Mouse (Mus musculus) lung, embryonic 15.5 days (tissue): ENCODE results near the gene A830031A19Rik. TPM values are rescaled to one million over a fixed set of nuclear protein-coding genes. Genes with fewer than 3 reads are reported as not detected.

ENCODE experiments used
- ATAC-seq: fragments of 200-750 bp; cut with Nextera tagmentation; 2 replicates; pipeline ENCODE4 v1.8.0; 2017; ENCODE audit warnings: moderate number of reproducible peaks, borderline replicate concordance; ENCODE audit not compliant: low FRiP score, low TSS enrichment; ENCODE audit errors: extremely low read depth
- H3K27ac ChIP-seq: fragments of 300-500 bp; sonication (generic); 2 replicates; pipeline ENCODE4 v1.5.1; 2015; ENCODE audit warnings: moderate library complexity, mild to moderate bottlenecking, inconsistent platforms
- H3K27me3 ChIP-seq: fragments of 300-500 bp; sonication (generic); 2 replicates; pipeline ENCODE4 v1.6.1; 2015; ENCODE audit warnings: inconsistent platforms
- H3K36me3 ChIP-seq: fragments of 300-500 bp; sonication (generic); 2 replicates; pipeline ENCODE4 v1.6.1; 2015; ENCODE audit warnings: inconsistent platforms
- H3K4me1 ChIP-seq: fragments of 300-500 bp; sonication (generic); 2 replicates; pipeline ENCODE4 v1.6.1; 2015; ENCODE audit warnings: inconsistent platforms
- H3K4me2 ChIP-seq: fragments of 300-500 bp; sonication (generic); 2 replicates; pipeline ENCODE4 v1.6.1; 2015; ENCODE audit warnings: inconsistent platforms, mild to moderate bottlenecking, moderate library complexity
- H3K4me3 ChIP-seq: fragments of 300-500 bp; sonication (generic); 2 replicates; pipeline ENCODE4 v1.5.1; 2015; ENCODE audit warnings: mild to moderate bottlenecking, inconsistent platforms
- H3K9ac ChIP-seq: fragments of 300-500 bp; sonication (generic); 2 replicates; pipeline ENCODE4 v1.6.1; 2015; ENCODE audit warnings: inconsistent platforms
- H3K9me3 ChIP-seq: fragments of 300-500 bp; sonication (generic); 2 replicates; pipeline ENCODE4 v1.6.1; 2016; ENCODE audit warnings: inconsistent platforms
- WGBS: fragments of 180-500 bp; shearing (Covaris S2); methylation state at CpG from one replicate; pipeline ENCODE4 v1.1.7; 2015; 5-methylcytosine and 5-hydroxymethylcytosine counted together
- polyA plus RNA-seq: library from polyadenylated mRNA; unstranded; fragments of >200 nt; fragmentation: Nextera tagmentation; extraction: Ambion mirVana; gene quantifications from 2 replicates; pipeline ENCODE4 v1.2.1, GENCODE M21; 2015

The A830031A19Rik gene
- not detected in 2 replicates for polyA plus RNA-seq

DNA sequence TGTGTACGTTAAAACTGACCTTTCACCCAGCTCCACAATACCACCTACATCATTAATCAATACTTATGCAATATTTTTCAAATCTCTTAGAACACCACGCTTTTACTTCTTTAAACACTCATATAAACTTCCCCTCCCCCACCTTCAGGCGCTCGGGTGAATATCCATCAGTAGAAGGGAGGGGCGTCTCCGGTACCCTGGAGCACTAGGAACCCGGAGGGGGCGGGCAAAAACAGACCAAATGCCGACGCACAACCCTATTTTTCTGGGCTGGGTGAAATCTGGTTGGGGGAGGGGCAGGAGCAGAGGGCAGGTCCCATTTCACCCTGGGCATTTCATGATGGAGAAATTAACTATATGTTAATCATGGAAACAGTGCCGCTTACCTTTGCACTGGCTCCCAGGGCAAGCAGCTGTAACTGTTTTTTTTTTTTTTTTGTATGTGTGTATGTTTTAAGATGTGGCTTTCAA, at the start of gene A830031A19Rik:
Gene A830031A19Rik, minus strand, starts transcription at position 421 of the 471 bp plus-strand sequence.
- peaks cover 22% of the 10 kb centered on the region for H3K4me1 ChIP-seq

GRCm38 (mm10) chr11:24123991-24124390, 49.1 kb upstream of the A830031A19Rik start:
- ATAC-seq: no peak
- H3K27me3 ChIP-seq: no peaks in the 10 kb centered on the region
- no peaks in the 10 kb centered on the region for H3K4me1 ChIP-seq
- no peak overlapping the region for H3K27ac ChIP-seq
- no peaks in the 10 kb centered on the region for H3K36me3 ChIP-seq
- H3K4me2 ChIP-seq: no peak overlapping the region
- 91% methylated on average over 2 of the region's 2 CpGs for WGBS
- no peaks in the 10 kb centered on the region for H3K9me3 ChIP-seq
- no peak overlapping the region for H3K4me3 ChIP-seq
- H3K9ac ChIP-seq: no peak overlapping the region

More for the DNA sequence above, at the start of gene A830031A19Rik:
- no peak for ATAC-seq
- Histone ChIP-seq H3K9me3 (no peaks in the 10 kb centered on the region), H3K27me3 (peaks cover 36% of the 10 kb centered on the region), H3K4me2 (peak within 1 kb of the TSS; percentile 93), H3K9ac (peak within 1 kb of the TSS; percentile 72), H3K36me3 (no peaks in the 10 kb centered on the region), H3K27ac (peak within 1 kb of the TSS; percentile 94; the same call in 1 of the 2 replicates), H3K4me3 (peak within 1 kb of the TSS; percentile 71)
- WGBS: 0% methylated on average over 11 of the region's 11 CpGs

GRCm38 (mm10) chr11:24122899-24123298, 48.0 kb upstream of the A830031A19Rik start:
- 75% methylated on average over 7 of the region's 7 CpGs for WGBS
- Histone ChIP-seq H3K36me3 (no peaks in the 10 kb centered on the region), H3K4me1 (no peaks in the 10 kb centered on the region), H3K4me2 (no peak overlapping the region), H3K4me3 (no peak overlapping the region), H3K9ac (no peak overlapping the region), H3K9me3 (no peaks in the 10 kb centered on the region), H3K27me3 (no peaks in the 10 kb centered on the region), H3K27ac (no peak overlapping the region)
- ATAC-seq: no peak

DNA sequence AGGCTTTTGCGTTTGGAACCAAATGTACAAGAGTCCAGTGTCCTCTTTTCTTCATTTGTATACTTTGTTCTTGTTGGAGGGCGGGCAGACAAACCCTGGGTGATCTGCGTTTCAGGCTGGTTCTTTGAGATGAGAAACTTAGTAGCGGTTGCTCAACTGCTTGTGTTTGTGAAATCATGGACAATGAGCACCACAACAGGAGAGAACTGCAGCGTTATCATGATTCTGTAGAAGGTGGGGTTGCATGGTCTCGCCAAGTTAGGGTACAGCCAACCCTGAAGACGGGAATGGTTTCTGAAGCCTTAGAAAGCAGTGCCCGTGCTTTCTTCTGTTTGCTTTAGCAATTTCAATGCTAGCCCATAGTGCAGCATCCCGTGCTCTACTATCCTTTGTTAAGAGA, 46.3 kb upstream of the A830031A19Rik start:
- Histone ChIP-seq H3K4me1 (peaks cover 10% of the 10 kb centered on the region), H3K9me3 (no peaks in the 10 kb centered on the region), H3K4me3 (no peak overlapping the region), H3K4me2 (no peak overlapping the region), H3K27ac (no peak overlapping the region), H3K27me3 (no peaks in the 10 kb centered on the region), H3K9ac (no peak overlapping the region), H3K36me3 (no peaks in the 10 kb centered on the region)
- WGBS: 85% methylated on average over 9 of the region's 9 CpGs
- ATAC-seq: no peak

- no peak overlapping the region for H3K9ac ChIP-seq
Observed at GRCm38 (mm10) chr11:24116582-24117318, 41.9 kb upstream of the A830031A19Rik start.

GRCm38 (mm10) chr11:24116041-24116440, 41.2 kb upstream of the A830031A19Rik start:
- no peaks in the 10 kb centered on the region for H3K9me3 ChIP-seq
- no peak overlapping the region for H3K4me2 ChIP-seq
- H3K4me1 ChIP-seq: peaks cover 17% of the 10 kb centered on the region
- no peak overlapping the region for H3K27ac ChIP-seq
- no peaks in the 10 kb centered on the region for H3K27me3 ChIP-seq
- H3K9ac ChIP-seq: no peak overlapping the region
- WGBS: 81% methylated on average over 2 of the region's 2 CpGs
- no peak overlapping the region for H3K4me3 ChIP-seq
- H3K36me3 ChIP-seq: no peaks in the 10 kb centered on the region
- no peak for ATAC-seq

More at GRCm38 (mm10) chr11:24116582-24117318, 41.9 kb upstream of the A830031A19Rik start:
- no peaks in the 10 kb centered on the region for H3K9me3 ChIP-seq
- H3K27me3 ChIP-seq: no peaks in the 10 kb centered on the region
- 59% methylated on average over 7 of the region's 7 CpGs for whole genome bisulfite sequencing
- H3K36me3 ChIP-seq: no peaks in the 10 kb centered on the region
- no peak overlapping the region for H3K4me2 ChIP-seq
- ATAC-seq: no peak
- no peak overlapping the region for H3K27ac ChIP-seq
- no peak overlapping the region for H3K4me3 ChIP-seq
- peaks cover 17% of the 10 kb centered on the region for H3K4me1 ChIP-seq

- Histone ChIP-seq H3K27ac (no peak overlapping the region), H3K4me1 (peaks cover 17% of the 10 kb centered on the region)
- 54% methylated on average over 12 of the region's 12 CpGs for WGBS
Observed at GRCm38 (mm10) chr11:24115017-24115752, 40.3 kb upstream of the A830031A19Rik start.

GRCm38 (mm10) chr11:24111720-24112119, 36.9 kb upstream of the A830031A19Rik start:
- Histone ChIP-seq H3K4me1 (peaks cover 23% of the 10 kb centered on the region; the same call in 1 of the 2 replicates), H3K4me2 (no peak overlapping the region), H3K4me3 (no peak overlapping the region), H3K9me3 (no peaks in the 10 kb centered on the region), H3K9ac (no peak overlapping the region), H3K27ac (no peak overlapping the region), H3K27me3 (no peaks in the 10 kb centered on the region), H3K36me3 (no peaks in the 10 kb centered on the region)
- ATAC-seq: no peak
- WGBS: 61% methylated on average over 6 of the region's 6 CpGs

More at GRCm38 (mm10) chr11:24115017-24115752, 40.3 kb upstream of the A830031A19Rik start:
- H3K27me3 ChIP-seq: no peaks in the 10 kb centered on the region
- no peak overlapping the region for H3K9ac ChIP-seq
- no peak overlapping the region for H3K4me2 ChIP-seq
- H3K9me3 ChIP-seq: no peaks in the 10 kb centered on the region
- H3K36me3 ChIP-seq: no peaks in the 10 kb centered on the region
- no peak for ATAC-seq
- no peak overlapping the region for H3K4me3 ChIP-seq

DNA sequence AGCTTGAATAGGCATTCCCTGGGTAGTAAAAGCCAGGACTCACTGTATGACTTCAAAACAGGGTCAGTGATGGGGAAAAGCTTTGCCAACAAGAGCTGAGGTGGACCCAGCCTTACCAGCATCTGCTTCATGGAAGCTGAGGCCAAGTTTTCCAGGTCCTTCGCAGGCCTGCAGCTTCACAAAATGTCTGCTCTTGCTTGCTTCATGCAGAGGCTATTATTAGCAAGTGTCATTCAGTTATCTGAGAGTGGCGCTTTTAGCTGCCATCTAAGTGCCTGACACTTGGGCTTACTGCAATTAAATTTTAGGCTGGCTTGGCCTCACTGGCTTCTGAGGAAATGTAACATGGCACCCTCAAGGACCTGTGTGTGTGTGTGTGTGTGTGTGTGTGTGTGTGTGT, 35.3 kb upstream of the A830031A19Rik start:
- Histone ChIP-seq H3K9me3 (no peaks in the 10 kb centered on the region), H3K4me2 (no peak overlapping the region), H3K4me3 (no peak overlapping the region), H3K4me1 (peaks cover 18% of the 10 kb centered on the region; the same call in 1 of the 2 replicates), H3K9ac (no peak overlapping the region), H3K36me3 (no peaks in the 10 kb centered on the region), H3K27ac (no peak overlapping the region), H3K27me3 (no peaks in the 10 kb centered on the region)
- no peak for ATAC-seq
- WGBS: 74% methylated on average over 2 of the region's 2 CpGs

GRCm38 (mm10) chr11:24109388-24109787, 34.5 kb upstream of the A830031A19Rik start:
- H3K9ac ChIP-seq: no peak overlapping the region
- H3K4me3 ChIP-seq: no peak overlapping the region
- H3K9me3 ChIP-seq: no peaks in the 10 kb centered on the region
- H3K36me3 ChIP-seq: no peaks in the 10 kb centered on the region
- H3K27me3 ChIP-seq: no peaks in the 10 kb centered on the region
- no peak overlapping the region for H3K27ac ChIP-seq
- WGBS: 55% methylated on average over 3 of the region's 3 CpGs
- peaks cover 14% of the 10 kb centered on the region; the same call in 1 of the 2 replicates for H3K4me1 ChIP-seq
- ATAC-seq: peak; percentile 49; the same call in 1 of the 2 replicates
- no peak overlapping the region for H3K4me2 ChIP-seq

DNA sequence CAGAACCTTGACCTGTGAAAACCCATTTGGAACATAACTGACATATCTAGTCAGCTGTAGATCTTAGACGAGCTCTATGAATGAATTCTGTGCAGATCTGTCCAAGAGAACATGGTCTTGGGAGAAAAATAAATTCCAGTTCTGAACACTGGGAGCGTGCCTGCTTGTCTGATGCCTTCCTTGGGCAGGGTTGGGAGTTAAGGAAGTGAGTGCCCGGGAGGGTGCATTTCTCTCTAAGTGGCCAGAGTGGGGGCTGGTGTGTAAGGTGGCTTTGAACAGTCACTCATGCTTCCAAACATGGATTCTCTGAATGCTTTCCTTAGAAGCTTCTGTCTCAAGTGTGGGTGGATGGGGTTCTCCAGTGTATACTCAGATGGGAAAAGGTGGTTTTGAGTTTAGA, 34.1 kb upstream of the A830031A19Rik start:
- peak; percentile 57; the same call in 1 of the 2 replicates for ATAC-seq

DNA sequence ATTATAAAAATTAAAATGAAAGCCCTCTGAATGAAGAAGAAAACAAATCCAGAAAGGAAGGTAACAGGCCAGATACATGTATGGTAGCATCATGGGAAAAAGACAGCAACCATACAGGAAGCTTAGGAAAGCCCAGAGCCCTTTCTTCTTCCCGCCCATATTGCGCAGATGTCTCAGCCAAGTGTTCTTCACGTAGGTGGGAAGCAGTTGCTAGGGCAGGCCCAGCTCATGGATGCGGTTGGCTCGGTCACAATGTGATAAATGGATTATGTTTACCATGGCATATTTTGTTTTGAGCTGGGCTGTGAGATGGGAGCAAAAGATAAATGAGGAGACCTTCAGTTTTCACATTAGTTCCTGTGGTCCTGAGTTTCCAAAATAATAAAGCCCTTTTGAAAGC, 32.6 kb upstream of the A830031A19Rik start:
- Histone ChIP-seq H3K36me3 (no peaks in the 10 kb centered on the region), H3K4me1 (peaks cover 14% of the 10 kb centered on the region; the same call in 1 of the 2 replicates), H3K4me2 (no peak overlapping the region), H3K9ac (no peak overlapping the region), H3K4me3 (no peak overlapping the region), H3K27me3 (no peaks in the 10 kb centered on the region), H3K9me3 (no peaks in the 10 kb centered on the region), H3K27ac (no peak overlapping the region)
- WGBS: 83% methylated on average over 5 of the region's 5 CpGs
- ATAC-seq: no peak

More for the DNA sequence above, 34.1 kb upstream of the A830031A19Rik start:
- 48% methylated on average over 3 of the region's 3 CpGs for WGBS
- Histone ChIP-seq H3K4me1 (peaks cover 14% of the 10 kb centered on the region; the same call in 1 of the 2 replicates), H3K9me3 (no peaks in the 10 kb centered on the region), H3K36me3 (no peaks in the 10 kb centered on the region), H3K27me3 (no peaks in the 10 kb centered on the region), H3K4me2 (no peak overlapping the region), H3K4me3 (no peak overlapping the region), H3K9ac (no peak overlapping the region), H3K27ac (no peak overlapping the region)
